Mouse (Mus musculus): ENCODE results near the gene Afdn.
"Not testable (repeated sequence)": the region's sequence is repeated elsewhere in the genome, so short reads cannot be mapped to it uniquely, and the experiment has no call there.

Gene Afdn

DNA sequence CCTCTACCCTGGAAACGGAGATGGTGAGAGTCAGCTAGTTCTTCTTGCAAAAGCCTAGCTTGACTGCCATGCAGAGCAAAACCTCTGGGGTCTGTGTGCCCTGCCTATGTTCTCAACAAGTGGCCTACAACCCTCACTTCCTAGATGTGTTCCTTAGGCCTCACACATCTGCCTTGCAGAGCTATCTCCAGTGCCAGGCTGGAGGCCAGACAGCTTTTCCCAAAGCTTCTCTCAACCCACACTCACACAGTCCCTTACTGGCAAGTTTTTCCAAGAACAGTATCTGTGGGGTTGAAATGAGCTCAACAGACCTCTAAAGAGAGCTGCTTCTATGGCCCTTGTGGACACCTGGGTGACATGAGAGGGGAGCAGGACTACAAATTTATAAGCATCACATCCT, 191.2 kb downstream of the Afdn start:
- not testable (repeated sequence) for DNase-seq (ENCODE audit: low read depth)

Data from fibroblast of lung, adult 2 months (primary cell).